Mouse (Mus musculus) midbrain, embryonic 10.5 days (tissue): ENCODE measurements around the gene Tdg. TPM values are rescaled to one million over a fixed set of nuclear protein-coding genes. Genes with fewer than 3 reads are reported as not detected.
"Not testable (repeated sequence)": the region's sequence is repeated elsewhere in the genome, so short reads cannot be mapped to it uniquely, and the experiment has no call there.

Experiments used
- DNase-seq: peaks from one replicate; pipeline ENCODE4 v3.0.0-alpha.2; 2017; ENCODE audit warnings: low spot score
- H3K27ac ChIP-seq: fragments of 300-500 bp; sonication (generic); replicated peaks from 2 replicates; pipeline ENCODE4 v1.5.1; 2016; ENCODE audit warnings: mild to moderate bottlenecking
- H3K27me3 ChIP-seq: fragments of 300-500 bp; sonication (generic); 2 replicates; pipeline ENCODE4 v1.6.1; 2016; ENCODE audit warnings: low read depth, mild to moderate bottlenecking; ENCODE audit not compliant: poor library complexity, severe bottlenecking
- H3K36me3 ChIP-seq: fragments of 300-500 bp; sonication (generic); 2 replicates; pipeline ENCODE4 v1.6.1; 2016; ENCODE audit warnings: mild to moderate bottlenecking, moderate library complexity
- H3K4me1 ChIP-seq: fragments of 300-500 bp; sonication (generic); 2 replicates; pipeline ENCODE4 v1.6.1; 2016
- H3K4me3 ChIP-seq: fragments of 300-500 bp; sonication (generic); 2 replicates; pipeline ENCODE4 v1.5.1; 2016; ENCODE audit warnings: mild to moderate bottlenecking, moderate library complexity
- H3K9me3 ChIP-seq: fragments of 300-500 bp; sonication (generic); replicated peaks from 2 replicates; pipeline ENCODE4 v1.6.1; 2016; ENCODE audit warnings: mild to moderate bottlenecking
- WGBS: fragments of 180-500 bp; shearing (Covaris S2); methylation state at CpG from one replicate; pipeline ENCODE4 v1.1.7; 2016; 5-methylcytosine and 5-hydroxymethylcytosine counted together
- polyA plus RNA-seq: library from polyadenylated mRNA; unstranded; fragments of >200 nt; fragmentation: Nextera tagmentation; extraction: Ambion mirVana; gene quantifications from 2 replicates; pipeline ENCODE4 v1.2.1, GENCODE M21; 2016

Gene Tdg
- 288 and 307 TPM in 2 replicates for polyA plus RNA-seq

GRCm38 (mm10) chr10:82629586-82630255, at the start of gene Tdg:
Tdg (plus strand) TSS chr10:82629828.
- not testable (repeated sequence) for H3K9me3 ChIP-seq, H3K27me3 ChIP-seq
- Histone ChIP-seq H3K27ac (peak within 1 kb of the TSS; percentile 96), H3K36me3 (peaks cover 37% of the 10 kb centered on the region), H3K4me3 (peak within 1 kb of the TSS; percentile 85), H3K4me1 (peaks cover 22% of the 10 kb centered on the region)
- WGBS: under 1% methylated on average over 76 of the region's 78 CpGs
- DNase-seq: peak; percentile 95

GRCm38 (mm10) chr10:82589673-82590072, 40.0 kb upstream of the Tdg start:
- not testable (repeated sequence) for H3K4me3 ChIP-seq, H3K27ac ChIP-seq, DNase-seq, H3K9me3 ChIP-seq, H3K27me3 ChIP-seq, H3K36me3 ChIP-seq, H3K4me1 ChIP-seq
- WGBS: 86% methylated on average over 9 of the region's 9 CpGs

- not testable (repeated sequence) for H3K27ac ChIP-seq, H3K36me3 ChIP-seq, H3K9me3 ChIP-seq, H3K27me3 ChIP-seq, H3K4me3 ChIP-seq, H3K4me1 ChIP-seq, DNase-seq
- 61% methylated on average over 4 of the region's 4 CpGs for WGBS
These were observed 35.2 kb upstream of the Tdg start for GRCm38 (mm10) chr10:82594421-82594820.

GRCm38 (mm10) chr10:82622235-82622634, 7.4 kb upstream of the Tdg start:
- Histone ChIP-seq H3K27me3 (no peaks in the 10 kb centered on the region), H3K27ac (peak overlapping the region; percentile 93), H3K9me3 (no peaks in the 10 kb centered on the region), H3K4me3 (peak overlapping the region; percentile 77), H3K36me3 (peaks cover 25% of the 10 kb centered on the region), H3K4me1 (peaks cover 13% of the 10 kb centered on the region)
- DNase-seq: no peak
- WGBS: 29% methylated on average over 9 of the region's 9 CpGs

DNA sequence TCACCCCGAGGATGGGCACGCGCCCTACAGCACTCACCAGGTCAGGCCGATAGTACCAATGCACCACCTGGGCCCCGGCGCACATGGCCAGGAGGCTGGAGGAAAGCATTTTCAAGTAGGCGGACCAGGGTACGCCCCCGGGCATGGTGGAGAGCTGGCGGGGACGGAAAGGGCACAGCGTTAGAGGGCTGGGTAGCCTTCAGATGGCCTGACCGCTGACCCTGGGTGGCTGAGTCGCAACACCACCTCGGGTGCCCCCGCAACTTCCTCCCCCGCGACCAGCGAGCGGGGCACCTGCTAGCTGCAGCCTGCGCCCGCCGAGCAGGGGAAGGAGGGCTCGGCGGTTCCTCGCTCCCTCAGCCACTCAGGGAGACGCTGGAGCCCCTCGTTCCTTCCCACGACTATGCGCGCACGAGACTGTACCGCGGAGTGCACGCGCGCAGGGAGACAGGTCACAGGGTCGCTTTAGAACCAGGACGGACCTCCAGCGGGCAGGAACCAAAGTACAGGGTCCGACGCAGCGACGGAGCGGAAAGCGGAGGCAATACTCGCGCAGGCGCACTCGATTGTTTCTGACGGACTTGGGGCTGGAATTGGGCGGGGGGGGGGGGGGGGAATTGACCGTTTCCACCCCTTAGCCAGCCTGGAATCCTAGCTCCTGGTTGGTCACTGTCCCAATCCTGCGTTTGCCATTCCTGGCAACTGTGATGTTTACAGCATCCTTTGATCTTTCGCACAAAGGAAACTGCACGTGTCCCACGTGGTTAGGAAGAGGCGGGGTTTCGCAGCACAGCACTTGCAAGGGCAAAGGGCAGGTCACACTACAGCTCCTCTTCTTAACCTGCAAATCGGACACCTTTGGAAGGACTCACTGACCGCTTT, 6.7 kb upstream of the Tdg start, which contains the start of gene 1190007I07Rik:
Gene 1190007I07Rik, minus strand, starts transcription at position 558 of the 882 bp plus-strand sequence.
- no peaks in the 10 kb centered on the region for H3K27me3 ChIP-seq
- no peaks in the 10 kb centered on the region for H3K9me3 ChIP-seq
- WGBS: under 1% methylated on average over 60 of the region's 61 CpGs
- peaks cover 19% of the 10 kb centered on the region for H3K36me3 ChIP-seq
- DNase-seq: peak; percentile 94
- peak within 1 kb of the TSS; percentile 93 for H3K27ac ChIP-seq
- peak within 1 kb of the TSS; percentile 77 for H3K4me3 ChIP-seq
- H3K4me1 ChIP-seq: peaks cover 13% of the 10 kb centered on the region

- DNase-seq: not testable (repeated sequence)
- WGBS: 7% methylated on average over 2 of the region's 2 CpGs
- H3K36me3 ChIP-seq: peaks cover 14% of the 10 kb centered on the region
These were observed 6.1 kb upstream of the Tdg start for GRCm38 (mm10) chr10:82623553-82623932.

GRCm38 (mm10) chr10:82629111-82629585, 480 bp upstream of the Tdg start:
- H3K4me1 ChIP-seq: peaks cover 22% of the 10 kb centered on the region
- no peaks in the 10 kb centered on the region; the same call in 1 of the 2 replicates for H3K9me3 ChIP-seq
- peak overlapping the region; percentile 96 for H3K27ac ChIP-seq
- 9% methylated on average over 11 of the region's 11 CpGs for WGBS
- no peaks in the 10 kb centered on the region for H3K27me3 ChIP-seq
- peaks cover 31% of the 10 kb centered on the region for H3K36me3 ChIP-seq
- no peak for DNase-seq
- peak overlapping the region; percentile 85 for H3K4me3 ChIP-seq

More at GRCm38 (mm10) chr10:82623553-82623932, 6.1 kb upstream of the Tdg start:
- Histone ChIP-seq H3K27ac (peak overlapping the region; percentile 93), H3K4me1 (peaks cover 13% of the 10 kb centered on the region), H3K4me3 (peak overlapping the region; percentile 77)
- H3K27me3 ChIP-seq, H3K9me3 ChIP-seq: not testable (repeated sequence)

DNA sequence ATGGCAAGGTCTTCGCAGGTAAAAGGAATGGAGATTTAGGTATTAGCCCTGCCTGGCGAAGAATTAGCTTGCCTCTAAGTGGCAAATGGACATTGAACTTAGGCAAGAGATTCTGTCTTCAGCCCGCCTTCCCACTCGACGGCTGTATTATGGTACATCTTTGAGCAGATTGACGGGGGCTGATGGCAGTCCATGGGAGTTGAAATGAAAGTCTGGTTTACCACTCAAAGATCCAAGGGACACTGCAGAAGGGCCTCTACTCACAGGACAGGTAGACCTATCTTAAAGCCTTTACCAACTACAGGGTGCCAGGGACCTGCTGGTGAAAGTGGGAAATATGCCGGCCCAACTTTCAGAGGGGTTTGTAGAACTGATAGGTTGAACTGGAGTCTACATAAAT, 869 bp downstream of the Tdg start:
- peak overlapping the region; percentile 96 for H3K27ac ChIP-seq
- no peaks in the 10 kb centered on the region for H3K27me3 ChIP-seq
- peaks cover 22% of the 10 kb centered on the region for H3K4me1 ChIP-seq
- peaks cover 45% of the 10 kb centered on the region for H3K36me3 ChIP-seq
- H3K4me3 ChIP-seq: peak overlapping the region; percentile 85
- DNase-seq: no peak
- WGBS: 27% methylated on average over 7 of the region's 7 CpGs
- no peaks in the 10 kb centered on the region; the same call in 1 of the 2 replicates for H3K9me3 ChIP-seq

DNA sequence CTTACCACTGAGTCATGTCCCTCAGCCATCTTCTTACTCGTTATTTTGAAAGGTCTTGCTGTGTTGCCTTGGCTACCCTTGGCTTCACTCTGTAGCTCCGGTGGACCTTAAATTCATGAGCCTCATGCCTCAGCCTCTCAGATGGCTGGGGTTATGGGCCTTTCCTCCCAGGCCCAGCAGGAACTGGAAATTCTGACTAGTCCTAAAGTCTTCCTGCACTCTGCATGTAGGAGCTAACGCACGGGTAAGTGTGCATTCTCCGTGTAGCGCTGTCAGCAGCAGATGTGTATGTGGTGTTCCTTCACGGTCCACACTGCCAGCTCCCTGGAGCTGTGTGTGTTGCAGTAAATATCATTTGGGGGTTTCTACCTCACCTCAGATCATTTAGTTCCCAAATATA, 1.5 kb downstream of the Tdg start:
- peaks cover 51% of the 10 kb centered on the region for H3K36me3 ChIP-seq
- no peak overlapping the region for H3K27ac ChIP-seq
- WGBS: 89% methylated on average over 7 of the region's 7 CpGs
- peak overlapping the region; percentile 85 for H3K4me3 ChIP-seq
- no peaks in the 10 kb centered on the region for H3K27me3 ChIP-seq
- H3K4me1 ChIP-seq: peaks cover 22% of the 10 kb centered on the region
- H3K9me3 ChIP-seq: no peaks in the 10 kb centered on the region; the same call in 1 of the 2 replicates
- no peak for DNase-seq

DNA sequence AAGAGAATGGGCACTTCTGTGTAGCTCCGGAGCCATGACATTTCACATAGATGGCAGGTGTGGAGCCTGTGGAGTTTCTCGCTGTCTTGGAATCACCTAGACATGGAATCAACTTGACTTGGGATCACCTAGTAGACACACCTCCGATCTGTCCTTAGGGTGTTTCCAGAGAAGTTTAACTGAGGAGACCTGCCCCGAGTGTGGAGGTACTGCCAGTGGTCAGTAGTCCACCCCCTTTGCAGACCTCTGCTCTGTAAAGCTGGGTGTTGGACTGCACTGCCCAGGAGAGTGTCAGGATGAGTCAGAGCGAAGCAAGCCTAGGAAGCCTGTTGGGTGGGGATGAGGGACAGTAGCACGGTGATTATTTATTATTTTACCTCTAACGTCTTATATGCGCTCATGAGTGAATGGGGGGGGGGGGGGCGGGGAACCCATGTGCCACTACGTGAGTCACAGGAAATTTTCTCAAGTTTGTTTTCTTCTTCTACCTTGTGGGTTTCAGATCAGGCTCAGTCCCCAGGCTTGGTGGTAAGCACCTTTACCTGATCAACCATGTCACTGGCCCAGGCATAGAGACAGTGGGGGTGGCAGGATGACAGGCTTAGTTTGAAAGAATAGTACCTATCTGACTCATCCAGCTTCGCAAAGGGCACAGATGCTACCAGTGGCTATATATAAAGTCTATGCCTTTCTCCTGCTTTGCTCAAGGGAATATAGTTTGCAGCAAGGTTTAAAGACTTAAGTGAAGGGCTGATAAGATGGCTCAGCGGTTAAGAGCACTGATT, 3.1 kb downstream of the Tdg start:
- Histone ChIP-seq H3K9me3 (no peaks in the 10 kb centered on the region; the same call in 1 of the 2 replicates), H3K27ac (no peak overlapping the region), H3K27me3 (no peaks in the 10 kb centered on the region), H3K36me3 (peaks cover 67% of the 10 kb centered on the region), H3K4me3 (no peak overlapping the region), H3K4me1 (peaks cover 22% of the 10 kb centered on the region)
- no peak for DNase-seq
- 96% methylated on average over 12 of the region's 12 CpGs for WGBS

DNA sequence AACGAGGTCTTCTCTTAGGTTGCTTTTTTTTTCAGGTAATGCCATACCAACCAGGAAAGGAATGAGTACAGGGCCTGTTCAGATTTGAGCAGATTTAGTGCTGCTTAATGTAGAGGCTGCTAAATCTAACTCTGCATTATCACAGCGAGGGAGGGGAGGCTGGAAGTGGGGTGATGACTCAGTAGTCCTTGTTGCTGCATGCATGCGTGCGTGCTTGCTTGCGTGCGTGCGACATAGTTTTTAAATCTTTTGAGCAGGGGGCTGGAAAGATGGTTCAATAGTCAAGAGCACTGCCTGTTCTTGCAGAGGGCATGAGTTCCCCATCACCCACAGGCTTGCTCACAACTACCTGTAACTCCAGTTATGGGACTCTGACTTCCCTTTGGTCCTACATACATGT, 4.7 kb downstream of the Tdg start:
- Histone ChIP-seq H3K9me3 (no peaks in the 10 kb centered on the region; the same call in 1 of the 2 replicates), H3K27me3 (no peaks in the 10 kb centered on the region), H3K4me3 (no peak overlapping the region), H3K27ac (no peak overlapping the region), H3K4me1 (peaks cover 14% of the 10 kb centered on the region), H3K36me3 (peaks cover 83% of the 10 kb centered on the region)
- 97% methylated on average over 7 of the region's 7 CpGs for WGBS
- no peak for DNase-seq

DNA sequence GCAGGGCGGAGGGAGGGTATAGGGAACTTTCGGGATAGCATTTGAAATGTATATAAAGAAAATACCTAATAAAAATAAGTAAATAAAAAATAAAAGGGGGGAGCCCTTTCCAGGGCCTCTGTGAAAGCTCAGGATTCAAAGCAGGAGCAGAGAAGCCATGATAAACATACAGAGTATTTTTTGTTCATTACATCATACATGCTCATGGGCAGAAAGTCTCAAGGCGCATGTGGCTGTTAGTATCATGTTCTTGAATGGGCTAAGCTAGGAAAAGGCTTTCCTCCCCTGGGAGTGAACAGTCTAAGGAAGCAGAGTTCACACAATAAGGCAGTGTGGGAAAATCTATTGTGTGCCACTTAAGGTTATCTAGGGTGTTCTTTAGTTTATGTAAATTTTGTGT, 6.7 kb downstream of the Tdg start:
- Histone ChIP-seq H3K27ac (no peak overlapping the region), H3K27me3 (no peaks in the 10 kb centered on the region), H3K9me3 (no peaks in the 10 kb centered on the region; the same call in 1 of the 2 replicates), H3K4me1 (peaks cover 4% of the 10 kb centered on the region), H3K4me3 (no peak overlapping the region), H3K36me3 (peaks cover 99% of the 10 kb centered on the region)
- no peak for DNase-seq
- WGBS: 93% methylated on average over 3 of the region's 3 CpGs
